8 mouse cellular contexts compared by ENCODE assay signal in genomic region chr2:35337419-35337818, GRCm38 (mm10). TPM values are rescaled to one million over a fixed set of nuclear protein-coding genes. Genes with fewer than 3 reads are reported as not detected.
A peak's percentile ranks its signal among the peaks of the same experiment; 100 is the strongest.
DNase-seq lines count a peak whose midpoint lies in the region; ATAC-seq lines count a peak whose summit lies in the region.

No protein-coding gene starts in this region.

- ATAC-seq in forebrain, embryonic 14.5 days, result no peak
- no peak for ATAC-seq in intestine, embryonic 16.5 days

- H3K4me3 ChIP-seq in forebrain, embryonic 14.5 days (ENCODE audit: low read depth, low read length), result peak overlapping the region; percentile 62
- H3K4me3 ChIP-seq in intestine, embryonic 16.5 days (ENCODE audit: low read length), result peak overlapping the region; percentile 77

- no peaks in the 10 kb centered on the region for H3K27me3 ChIP-seq in forebrain, embryonic 14.5 days (replicated peaks; ENCODE audit: control insufficient read depth, insufficient read depth, low read length)
- no peaks in the 10 kb centered on the region for H3K27me3 ChIP-seq in intestine, embryonic 16.5 days (replicated peaks; ENCODE audit: control insufficient read depth, insufficient read depth, low read length)

- WGBS in forebrain, embryonic 14.5 days, result 46% methylated on average over 10 of the region's 10 CpGs
- WGBS in intestine, embryonic 16.5 days, result 41% methylated on average over 10 of the region's 10 CpGs

- peaks cover 7% of the 10 kb centered on the region; the same call in 1 of the 2 replicates for H3K4me1 ChIP-seq in forebrain, embryonic 14.5 days (ENCODE audit: control insufficient read depth, insufficient read depth, low read length)
- H3K4me1 ChIP-seq in intestine, embryonic 16.5 days (ENCODE audit: control insufficient read depth, insufficient read depth, low read length), result peaks cover 17% of the 10 kb centered on the region; the same call in 1 of the 2 replicates

- no peak overlapping the region for H3K27ac ChIP-seq in forebrain, embryonic 14.5 days (ENCODE audit: low read depth, low read length)
- peak overlapping the region; percentile 90 for H3K27ac ChIP-seq in intestine, embryonic 16.5 days (ENCODE audit: low read length)

- intact Hi-C loops in heart, postnatal 25 days (cut with DNase I), result loop anchor here (5.0 kb wide), 1 partner anchor 135 kb away; the partner anchor contains the start of gene Rab14

- H3K4me2 ChIP-seq in forebrain, embryonic 14.5 days (ENCODE audit: low read length), result peak overlapping the region; percentile 98
- peak overlapping the region; percentile 86 for H3K4me2 ChIP-seq in intestine, embryonic 16.5 days (ENCODE audit: low read depth, low read length)

- peak overlapping the region; percentile 72; the same call in 1 of the 2 replicates for H3K9ac ChIP-seq in forebrain, embryonic 14.5 days (ENCODE audit: low read length)
- peak overlapping the region; percentile 65 for H3K9ac ChIP-seq in intestine, embryonic 16.5 days (ENCODE audit: low read depth, low read length)

- H3K36me3 ChIP-seq in forebrain, embryonic 14.5 days (ENCODE audit: control insufficient read depth, insufficient read depth, low read length), result no peaks in the 10 kb centered on the region
- H3K36me3 ChIP-seq in intestine, embryonic 16.5 days (ENCODE audit: control insufficient read depth, insufficient read depth, low read length), result no peaks in the 10 kb centered on the region

- no peaks in the 10 kb centered on the region for H3K9me3 ChIP-seq in forebrain, embryonic 14.5 days (replicated peaks; ENCODE audit: control insufficient read depth, low read length)
- H3K9me3 ChIP-seq in intestine, embryonic 16.5 days (ENCODE audit: control insufficient read depth, low read length), result no peaks in the 10 kb centered on the region

- peak; percentile 61 to 63 for DNase-seq in heart, adult 18-20 months
- DNase-seq in heart, postnatal 25 days (ENCODE audit: low spot score), result no peak
- DNase-seq in forebrain, embryonic 14.5 days (ENCODE audit: low spot score), result no peak
- peak; percentile 41 for DNase-seq in lung, postnatal 14 days
- no peak for DNase-seq in cerebellum, adult 11 months
- no peak for DNase-seq in urinary bladder, adult 18-20 months (ENCODE audit: low spot score in 2 of 2)
- DNase-seq in B cell, adult 2 months, result no peak

RNA-seq across cellular contexts. Expression of gene Stom, which starts 0.6 kb away (rescaled TPM):
- total RNA-seq in heart, adult 18-20 months (2021), result 100 to 1,000 TPM in 1 of 2 experiments, 10 to 100 TPM in 1; 88.5 to 102 TPM
- total RNA-seq in heart, postnatal 25 days (2021), result 10 to 100 TPM; 64.4 to 68.1 TPM
- polyA plus RNA-seq in forebrain, embryonic 14.5 days (2014; fragmentation: Nextera tagmentation; extraction: Ambion mirVana), result 11.0 and 12.4 TPM in 2 replicates
- 64.7 and 66.0 TPM in 2 replicates for polyA plus RNA-seq in intestine, embryonic 16.5 days (2015; fragmentation: Nextera tagmentation; extraction: Ambion mirVana)

RNA-seq across cellular contexts. Expression of gene 4930568D16Rik, which starts 30.1 kb away (rescaled TPM):
- total RNA-seq in heart, adult 18-20 months (2021), result not detected
- not detected for total RNA-seq in heart, postnatal 25 days (2021)
- not detected in 2 replicates for polyA plus RNA-seq in forebrain, embryonic 14.5 days (2014; fragmentation: Nextera tagmentation; extraction: Ambion mirVana)
- polyA plus RNA-seq in intestine, embryonic 16.5 days (2015; fragmentation: Nextera tagmentation; extraction: Ambion mirVana), result not detected in 2 replicates

RNA-seq across cellular contexts. Expression of gene 4930402F06Rik, which starts 59.6 kb away (rescaled TPM):
- not detected for total RNA-seq in heart, adult 18-20 months (2021)
- total RNA-seq in heart, postnatal 25 days (2021), result not detected
- not detected in 2 replicates for polyA plus RNA-seq in forebrain, embryonic 14.5 days (2014; fragmentation: Nextera tagmentation; extraction: Ambion mirVana)
- polyA plus RNA-seq in intestine, embryonic 16.5 days (2015; fragmentation: Nextera tagmentation; extraction: Ambion mirVana), result not detected in 2 replicates

Comparison
In these comparisons a context has a peak if more than half of its experiments do, and no peak if none do; other contexts are left out.
1. DNase-seq: peak in heart, adult 18-20 months (2 of 2) and lung, postnatal 14 days (single experiment); none in heart, postnatal 25 days (single experiment), forebrain, embryonic 14.5 days (single experiment), cerebellum, adult 11 months (single experiment), urinary bladder, adult 18-20 months (0 of 2) and B cell, adult 2 months (0 of 2).